Mouse (Mus musculus): ENCODE results near the gene Lamp2. TPM values are rescaled to one million over a fixed set of nuclear protein-coding genes. Genes with fewer than 3 reads are reported as not detected.

Gene Lamp2
- polyA plus RNA-seq, 1 experiment from 2014 or later: 131 TPM

- no peak overlapping the region for H3K27ac ChIP-seq (ENCODE audit: low read depth)
- H3K36me3 ChIP-seq (ENCODE audit: control insufficient read depth, insufficient read depth, low read length): peaks cover 24% of the 10 kb centered on the region
- H3K27me3 ChIP-seq (replicated peaks; ENCODE audit: control insufficient read depth, insufficient read depth, low read length): no peaks in the 10 kb centered on the region
- no peak for ATAC-seq (replicated peaks; ENCODE audit: low FRiP score, low TSS enrichment, low read depth)
- H3K4me1 ChIP-seq (replicated peaks; ENCODE audit: control insufficient read depth, insufficient read depth, low read length): no peaks in the 10 kb centered on the region
- no peaks in the 10 kb centered on the region for H3K9me3 ChIP-seq (ENCODE audit: control insufficient read depth, low read length)
- no peak overlapping the region for H3K4me3 ChIP-seq (ENCODE audit: low read depth, low read length)
- no peak overlapping the region for H3K9ac ChIP-seq (ENCODE audit: low read length)
- H3K4me2 ChIP-seq (ENCODE audit: low read length): no peak overlapping the region
- DNase-seq (ENCODE audit: low spot score): no peak
- 100% methylated on average over 1 of the region's 1 CpGs for WGBS
Measured at GRCm38 (mm10) chrX:38445705-38446104, 10.5 kb downstream of the Lamp2 start.

- Histone ChIP-seq H3K27me3 (replicated peaks; ENCODE audit: control insufficient read depth, insufficient read depth, low read length) (no peaks in the 10 kb centered on the region), H3K36me3 (ENCODE audit: control insufficient read depth, insufficient read depth, low read length) (peaks cover 14% of the 10 kb centered on the region), H3K9ac (ENCODE audit: low read length) (no peak overlapping the region), H3K4me1 (replicated peaks; ENCODE audit: control insufficient read depth, insufficient read depth, low read length) (no peaks in the 10 kb centered on the region), H3K9me3 (ENCODE audit: control insufficient read depth, low read length) (no peaks in the 10 kb centered on the region), H3K4me3 (ENCODE audit: low read depth, low read length) (no peak overlapping the region), H3K27ac (ENCODE audit: low read depth) (no peak overlapping the region), H3K4me2 (ENCODE audit: low read length) (no peak overlapping the region)
- DNase-seq (ENCODE audit: low spot score) (no peak), ATAC-seq (replicated peaks; ENCODE audit: low FRiP score, low TSS enrichment, low read depth) (no peak)
- WGBS: 83% methylated on average over 1 of the region's 1 CpGs
Measured at GRCm38 (mm10) chrX:38442425-38442824, 13.8 kb downstream of the Lamp2 start.

GRCm38 (mm10) chrX:38439629-38440028, 16.6 kb downstream of the Lamp2 start:
- no peak for ATAC-seq (replicated peaks; ENCODE audit: low FRiP score, low TSS enrichment, low read depth)
- DNase-seq (ENCODE audit: low spot score): no peak
- Histone ChIP-seq H3K4me1 (replicated peaks; ENCODE audit: control insufficient read depth, insufficient read depth, low read length) (no peaks in the 10 kb centered on the region), H3K4me3 (ENCODE audit: low read depth, low read length) (no peak overlapping the region), H3K36me3 (ENCODE audit: control insufficient read depth, insufficient read depth, low read length) (peaks cover 14% of the 10 kb centered on the region), H3K27ac (ENCODE audit: low read depth) (no peak overlapping the region), H3K27me3 (replicated peaks; ENCODE audit: control insufficient read depth, insufficient read depth, low read length) (no peaks in the 10 kb centered on the region), H3K4me2 (ENCODE audit: low read length) (no peak overlapping the region), H3K9me3 (ENCODE audit: control insufficient read depth, low read length) (no peaks in the 10 kb centered on the region), H3K9ac (ENCODE audit: low read length) (no peak overlapping the region)
- 69% methylated on average over 2 of the region's 2 CpGs for WGBS

GRCm38 (mm10) chrX:38438147-38438791, 18.0 kb downstream of the Lamp2 start:
- Histone ChIP-seq H3K27ac (ENCODE audit: low read depth) (no peak overlapping the region), H3K9me3 (ENCODE audit: control insufficient read depth, low read length) (no peaks in the 10 kb centered on the region), H3K9ac (ENCODE audit: low read length) (no peak overlapping the region), H3K4me1 (replicated peaks; ENCODE audit: control insufficient read depth, insufficient read depth, low read length) (no peaks in the 10 kb centered on the region), H3K4me2 (ENCODE audit: low read length) (no peak overlapping the region), H3K4me3 (ENCODE audit: low read depth, low read length) (no peak overlapping the region), H3K27me3 (replicated peaks; ENCODE audit: control insufficient read depth, insufficient read depth, low read length) (no peaks in the 10 kb centered on the region), H3K36me3 (ENCODE audit: control insufficient read depth, insufficient read depth, low read length) (peaks cover 14% of the 10 kb centered on the region)
- WGBS: 51% methylated on average over 7 of the region's 7 CpGs
- DNase-seq (ENCODE audit: low spot score) (peak; percentile 65), ATAC-seq (replicated peaks; ENCODE audit: low FRiP score, low TSS enrichment, low read depth) (no peak)

GRCm38 (mm10) chrX:38429455-38429854, 26.8 kb downstream of the Lamp2 start:
- H3K4me1 ChIP-seq (replicated peaks; ENCODE audit: control insufficient read depth, insufficient read depth, low read length): no peaks in the 10 kb centered on the region
- 89% methylated on average over 4 of the region's 4 CpGs for WGBS
- DNase-seq (ENCODE audit: low spot score) (no peak), ATAC-seq (replicated peaks; ENCODE audit: low FRiP score, low TSS enrichment, low read depth) (no peak)
- H3K27ac ChIP-seq (ENCODE audit: low read depth): no peak overlapping the region
- H3K9me3 ChIP-seq (ENCODE audit: control insufficient read depth, low read length): no peaks in the 10 kb centered on the region
- peaks cover 22% of the 10 kb centered on the region; the same call in 1 of the 2 replicates for H3K36me3 ChIP-seq (ENCODE audit: control insufficient read depth, insufficient read depth, low read length)
- H3K4me2 ChIP-seq (ENCODE audit: low read length): no peak overlapping the region
- no peak overlapping the region for H3K9ac ChIP-seq (ENCODE audit: low read length)
- no peaks in the 10 kb centered on the region for H3K27me3 ChIP-seq (replicated peaks; ENCODE audit: control insufficient read depth, insufficient read depth, low read length)
- no peak overlapping the region for H3K4me3 ChIP-seq (ENCODE audit: low read depth, low read length)

- Histone ChIP-seq H3K27me3 (replicated peaks; ENCODE audit: control insufficient read depth, insufficient read depth, low read length) (no peaks in the 10 kb centered on the region), H3K9me3 (ENCODE audit: control insufficient read depth, low read length) (no peaks in the 10 kb centered on the region), H3K4me1 (replicated peaks; ENCODE audit: control insufficient read depth, insufficient read depth, low read length) (no peaks in the 10 kb centered on the region), H3K36me3 (ENCODE audit: control insufficient read depth, insufficient read depth, low read length) (peaks cover 22% of the 10 kb centered on the region; the same call in 1 of the 2 replicates), H3K9ac (ENCODE audit: low read length) (no peak overlapping the region), H3K4me2 (ENCODE audit: low read length) (no peak overlapping the region), H3K4me3 (ENCODE audit: low read depth, low read length) (no peak overlapping the region), H3K27ac (ENCODE audit: low read depth) (no peak overlapping the region)
- DNase-seq (ENCODE audit: low spot score) (no peak), ATAC-seq (replicated peaks; ENCODE audit: low FRiP score, low TSS enrichment, low read depth) (no peak)
- WGBS: 52% methylated on average over 3 of the region's 3 CpGs
Measured at GRCm38 (mm10) chrX:38428818-38429440, 27.3 kb downstream of the Lamp2 start.

- H3K4me2 ChIP-seq (ENCODE audit: low read length): no peak overlapping the region
- 73% methylated on average over 1 of the region's 1 CpGs for WGBS
- no peaks in the 10 kb centered on the region for H3K27me3 ChIP-seq (replicated peaks; ENCODE audit: control insufficient read depth, insufficient read depth, low read length)
- H3K4me3 ChIP-seq (ENCODE audit: low read depth, low read length): no peak overlapping the region
- no peaks in the 10 kb centered on the region for H3K9me3 ChIP-seq (ENCODE audit: control insufficient read depth, low read length)
- no peaks in the 10 kb centered on the region for H3K4me1 ChIP-seq (replicated peaks; ENCODE audit: control insufficient read depth, insufficient read depth, low read length)
- no peak overlapping the region for H3K27ac ChIP-seq (ENCODE audit: low read depth)
- H3K36me3 ChIP-seq (ENCODE audit: control insufficient read depth, insufficient read depth, low read length): peaks cover 23% of the 10 kb centered on the region; the same call in 1 of the 2 replicates
- no peak overlapping the region for H3K9ac ChIP-seq (ENCODE audit: low read length)
- ATAC-seq (replicated peaks; ENCODE audit: low FRiP score, low TSS enrichment, low read depth): no peak
- DNase-seq (ENCODE audit: low spot score): no peak
Measured at GRCm38 (mm10) chrX:38426043-38426442, 30.2 kb downstream of the Lamp2 start.

- DNase-seq (ENCODE audit: low spot score): no peak
- 83% methylated on average over 3 of the region's 3 CpGs for WGBS
- no peaks in the 10 kb centered on the region for H3K27me3 ChIP-seq (replicated peaks; ENCODE audit: control insufficient read depth, insufficient read depth, low read length)
- no peak for ATAC-seq (replicated peaks; ENCODE audit: low FRiP score, low TSS enrichment, low read depth)
- H3K27ac ChIP-seq (ENCODE audit: low read depth): no peak overlapping the region
- no peaks in the 10 kb centered on the region for H3K4me1 ChIP-seq (replicated peaks; ENCODE audit: control insufficient read depth, insufficient read depth, low read length)
- no peak overlapping the region for H3K4me2 ChIP-seq (ENCODE audit: low read length)
- H3K4me3 ChIP-seq (ENCODE audit: low read depth, low read length): no peak overlapping the region
- no peak overlapping the region for H3K9ac ChIP-seq (ENCODE audit: low read length)
- no peaks in the 10 kb centered on the region for H3K9me3 ChIP-seq (ENCODE audit: control insufficient read depth, low read length)
- peaks cover 4% of the 10 kb centered on the region; the same call in 1 of the 2 replicates for H3K36me3 ChIP-seq (ENCODE audit: control insufficient read depth, insufficient read depth, low read length)
Measured at GRCm38 (mm10) chrX:38423096-38423495, 33.2 kb downstream of the Lamp2 start.

- no peaks in the 10 kb centered on the region for H3K9me3 ChIP-seq (ENCODE audit: control insufficient read depth, low read length)
- no peak for DNase-seq (ENCODE audit: low spot score)
Measured at GRCm38 (mm10) chrX:38422396-38422795, 33.9 kb downstream of the Lamp2 start.

More at GRCm38 (mm10) chrX:38422396-38422795, 33.9 kb downstream of the Lamp2 start:
- no peak for ATAC-seq (replicated peaks; ENCODE audit: low FRiP score, low TSS enrichment, low read depth)
- no peaks in the 10 kb centered on the region for H3K4me1 ChIP-seq (replicated peaks; ENCODE audit: control insufficient read depth, insufficient read depth, low read length)
- peaks cover 4% of the 10 kb centered on the region; the same call in 1 of the 2 replicates for H3K36me3 ChIP-seq (ENCODE audit: control insufficient read depth, insufficient read depth, low read length)
- no peaks in the 10 kb centered on the region for H3K27me3 ChIP-seq (replicated peaks; ENCODE audit: control insufficient read depth, insufficient read depth, low read length)
- no peak overlapping the region for H3K4me3 ChIP-seq (ENCODE audit: low read depth, low read length)
- no peak overlapping the region for H3K9ac ChIP-seq (ENCODE audit: low read length)
- H3K27ac ChIP-seq (ENCODE audit: low read depth): no peak overlapping the region
- H3K4me2 ChIP-seq (ENCODE audit: low read length): no peak overlapping the region
- 73% methylated on average over 3 of the region's 3 CpGs for WGBS

Measured in intestine, embryonic 14.5 days (tissue).